Mouse (Mus musculus): ENCODE measurements around the gene Rhox4a2.
"Not testable (repeated sequence)": the region's sequence is repeated elsewhere in the genome, so short reads cannot be mapped to it uniquely, and the experiment has no call there.

Gene Rhox4a2

GRCm38 (mm10) chrX:37390548-37390947 is at the start of gene Rhox4a2:
TSS of gene Rhox4a2 (plus strand) at chrX:37390848.
- not testable (repeated sequence) for DNase-seq (ENCODE audit: low spot score)

GRCm38 (mm10) chrX:37379728-37380127 is 10.9 kb upstream of the Rhox4a2 start, which contains the start of gene Rhox3a2:
TSS of gene Rhox3a2 (plus strand) at chrX:37380028.
- DNase-seq (ENCODE audit: low spot score), result not testable (repeated sequence)

- DNase-seq (ENCODE audit: low spot score), result not testable (repeated sequence)
Measured at GRCm38 (mm10) chrX:37411767-37412166, 21.1 kb downstream of the Rhox4a2 start, which contains the start of gene Rhox2b. TSS of gene Rhox2b (plus strand) at chrX:37412067.

- not testable (repeated sequence) for DNase-seq (ENCODE audit: low spot score)
Measured at GRCm38 (mm10) chrX:37432194-37432593, 41.5 kb downstream of the Rhox4a2 start, which contains the start of gene Rhox4b. TSS of gene Rhox4b (plus strand) at chrX:37432494.
